Mouse (Mus musculus) urinary bladder, postnatal 10 days (tissue): ENCODE measurements at regions not wholly inside any gene's neighbourhood (a gene's known extent, or its start where the extent isn't known, plus 50 kb on each side); places are given as distances from the start of the nearest gene placed in this dataset.

Source experiments
- DNase-seq: peaks from one replicate; pipeline ENCODE4 v3.0.0; 2022; ENCODE audit warnings: low spot score

GRCm38 (mm10) chr8:36304809-36305208 lies 539.2 kb downstream of the Gm19410 start:
- DNase-seq, result no peak

GRCm38 (mm10) chr8:36306336-36306735 lies 540.7 kb downstream of the Gm19410 start:
- DNase-seq, result no peak

GRCm38 (mm10) chr8:36307496-36307895 lies 541.9 kb downstream of the Gm19410 start:
- no peak for DNase-seq

GRCm38 (mm10) chr8:36308056-36308455 lies 542.5 kb downstream of the Gm19410 start:
- DNase-seq, result no peak

- no peak for DNase-seq
Measured at GRCm38 (mm10) chr8:36309326-36309725, 543.7 kb downstream of the Gm19410 start.

- DNase-seq, result no peak
Measured at GRCm38 (mm10) chr8:36309952-36310351, 544.4 kb downstream of the Gm19410 start.

GRCm38 (mm10) chr8:36311734-36312133 lies 546.1 kb downstream of the Gm19410 start:
- no peak for DNase-seq

GRCm38 (mm10) chr8:36312963-36313362 lies 547.4 kb downstream of the Gm19410 start:
- no peak for DNase-seq

GRCm38 (mm10) chr8:36318396-36318795 lies 552.8 kb downstream of the Gm19410 start:
- no peak for DNase-seq

GRCm38 (mm10) chr8:36318884-36319283 lies 553.3 kb downstream of the Gm19410 start:
- no peak for DNase-seq

GRCm38 (mm10) chr8:36319314-36319959 lies 553.8 kb downstream of the Gm19410 start:
- no peak for DNase-seq

- DNase-seq, result no peak
Measured at GRCm38 (mm10) chr8:36322125-36322524, 556.5 kb downstream of the Gm19410 start.

- no peak for DNase-seq
Measured at GRCm38 (mm10) chr8:36322578-36322977, 557.0 kb downstream of the Gm19410 start.

- no peak for DNase-seq
Measured at GRCm38 (mm10) chr8:36338628-36339027, 573.0 kb downstream of the Gm19410 start.

- no peak for DNase-seq
Measured at GRCm38 (mm10) chr8:36339449-36339848, 573.9 kb downstream of the Gm19410 start.

- DNase-seq, result no peak
Measured at GRCm38 (mm10) chr8:36340454-36340853, 574.9 kb downstream of the Gm19410 start.

GRCm38 (mm10) chr8:36341965-36342364 lies 576.4 kb downstream of the Gm19410 start:
- DNase-seq, result no peak

- DNase-seq, result no peak
Measured at GRCm38 (mm10) chr8:36342650-36343049, 577.1 kb downstream of the Gm19410 start.

- DNase-seq, result peak; percentile 50
Measured at GRCm38 (mm10) chr8:36346682-36347324, 581.2 kb downstream of the Gm19410 start.

GRCm38 (mm10) chr8:36348067-36348466 lies 582.5 kb downstream of the Gm19410 start:
- no peak for DNase-seq

GRCm38 (mm10) chr8:36354926-36355325 lies 589.3 kb downstream of the Gm19410 start:
- no peak for DNase-seq

GRCm38 (mm10) chr8:36358998-36359397 lies 593.4 kb downstream of the Gm19410 start:
- DNase-seq, result no peak

- DNase-seq, result no peak
Measured at GRCm38 (mm10) chr8:36361255-36361654, 595.7 kb downstream of the Gm19410 start.

- DNase-seq, result no peak
Measured at GRCm38 (mm10) chr8:36361818-36362217, 596.2 kb downstream of the Gm19410 start.
